Mouse (Mus musculus): Measurements from ENCODE around the gene Fbxo7. TPM values are rescaled to one million over a fixed set of nuclear protein-coding genes. Genes with fewer than 3 reads are reported as not detected.

The Fbxo7 gene
- 6.9 TPM for polyA plus RNA-seq (2012; fragmentation: generic; extraction: Trizol)

DNA sequence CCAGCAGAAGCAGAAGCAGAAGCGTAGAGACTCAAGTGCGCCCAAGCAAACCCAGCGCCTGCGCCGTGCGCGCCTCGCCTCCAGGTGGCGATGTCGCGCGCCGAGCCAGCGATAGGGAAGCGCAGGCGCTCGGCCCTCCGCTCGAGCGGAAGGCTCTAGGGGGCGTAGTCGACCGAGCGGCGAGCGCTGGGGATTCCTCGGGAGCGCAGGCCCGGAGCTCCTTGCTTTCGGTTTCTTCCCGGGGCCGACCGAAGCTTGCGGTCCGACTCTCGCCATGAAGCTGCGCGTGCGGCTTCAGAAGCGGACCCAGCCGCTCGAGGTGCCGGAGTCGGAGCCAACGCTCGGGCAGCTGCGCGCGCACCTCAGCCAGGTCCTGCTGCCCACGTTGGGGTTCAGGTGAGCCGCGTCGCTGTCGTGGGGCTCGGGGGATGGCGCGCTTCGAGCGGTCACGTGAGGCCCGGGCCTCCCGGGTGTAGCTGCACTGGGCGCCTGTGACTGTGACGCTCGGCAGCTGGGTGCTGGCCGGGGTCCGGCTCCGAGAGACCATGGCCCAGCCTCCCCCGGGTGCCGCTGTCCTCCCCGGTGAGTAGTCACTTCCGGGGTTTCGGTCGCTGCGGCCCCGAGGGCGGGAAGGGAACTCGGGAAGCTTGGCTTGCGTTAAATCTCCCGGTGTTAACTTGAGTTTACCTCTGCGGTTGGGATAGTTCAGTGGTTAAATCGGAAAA, at the start of gene Fbxo7:
Gene Fbxo7, plus strand, starts transcription at position 224 of the 725 bp plus-strand sequence.
- peak within 1 kb of the TSS; percentile 10 for H3ac ChIP-seq (ENCODE audit: control insufficient read depth, insufficient read length)
- peak within 1 kb of the TSS; percentile 31 for H3K4me3 ChIP-seq
- H3K4me2 ChIP-seq (ENCODE audit: low read depth): peak within 1 kb of the TSS; percentile 73
- H3K79me2 ChIP-seq (ENCODE audit: control insufficient read depth, insufficient read depth): peaks cover 6% of the 10 kb centered on the region
- peak; percentile 40 for TF ChIP-seq POLR2A (IDR thresholded peaks at IDR 0.05; ENCODE audit: insufficient read length, low read depth)
- TF ChIP-seq USF1 (IDR thresholded peaks at IDR 0.05; ENCODE audit: low read depth): peak; percentile 79
- TF ChIP-seq TCF12 (IDR thresholded peaks at IDR 0.05; ENCODE audit: insufficient read depth, poor library complexity, severe bottlenecking): no peak
- no peak for TF ChIP-seq TCF3 (IDR thresholded peaks at IDR 0.05; ENCODE audit: insufficient read length, low read depth)
- peak in 1 of 3 experiments; percentile 38 for TF ChIP-seq MYOD1 (IDR thresholded peaks at IDR 0.05; ENCODE audit: control insufficient read depth in 1 of 3, insufficient read length in 2 of 3, low read depth in 2 of 3)
- no peak for TF ChIP-seq E2F4 (IDR thresholded peaks at IDR 0.05; ENCODE audit: insufficient read depth)
- no peak for TF ChIP-seq MAX (IDR thresholded peaks at IDR 0.05; ENCODE audit: low read depth)
- no peak for TF ChIP-seq CEBPB (IDR thresholded peaks at IDR 0.05; ENCODE audit: insufficient read depth, poor library complexity, severe bottlenecking)
- peak in 1 of 3 experiments; percentile 29 for TF ChIP-seq MYOG (IDR thresholded peaks at IDR 0.05; ENCODE audit: control insufficient read depth in 1 of 3, insufficient read depth in 1 of 3, insufficient read length in 2 of 3, low read depth in 2 of 3)
- no peak for TF ChIP-seq REST (IDR thresholded peaks at IDR 0.05; ENCODE audit: insufficient read depth, insufficient read length)
- TF ChIP-seq POLR2AphosphoS2 (IDR thresholded peaks at IDR 0.05; ENCODE audit: insufficient read length, low read depth): no peak
- peak; percentile 27 for TF ChIP-seq SRF (IDR thresholded peaks at IDR 0.05; ENCODE audit: control insufficient read depth, insufficient read length, low read depth)
- H3K36me3 ChIP-seq (ENCODE audit: control insufficient read depth, insufficient read depth): no peaks in the 10 kb centered on the region
- H3K27me3 ChIP-seq (ENCODE audit: control insufficient read depth, insufficient read depth, insufficient read length): peaks cover 7% of the 10 kb centered on the region

DNA sequence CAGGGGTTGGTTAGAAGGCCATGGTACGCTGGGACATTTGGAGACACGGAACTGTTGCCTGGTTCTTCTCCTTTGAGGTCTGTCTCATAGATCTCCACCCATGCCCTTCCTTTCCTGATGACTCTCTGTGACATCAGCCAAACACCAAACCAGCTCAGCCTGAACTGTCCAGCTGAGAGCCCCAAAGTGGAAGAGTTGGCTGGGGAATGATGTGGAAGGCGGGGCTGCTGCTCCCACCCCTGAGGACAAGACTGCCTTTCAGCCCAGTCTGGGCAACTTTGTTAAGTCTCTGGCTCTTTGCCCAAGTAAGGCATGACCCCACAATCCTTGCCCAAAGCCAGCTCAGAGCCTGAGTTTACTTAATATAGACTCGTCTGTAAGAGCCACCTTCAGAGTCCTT, 48.9 kb upstream of the Fbxo7 start:
- TF ChIP-seq POLR2AphosphoS2 (IDR thresholded peaks at IDR 0.05; ENCODE audit: insufficient read length, low read depth): no peak
- TF ChIP-seq TCF12 (IDR thresholded peaks at IDR 0.05; ENCODE audit: insufficient read depth, poor library complexity, severe bottlenecking): no peak
- no peak for TF ChIP-seq SRF (IDR thresholded peaks at IDR 0.05; ENCODE audit: control insufficient read depth, insufficient read length, low read depth)
- TF ChIP-seq MYOD1 (IDR thresholded peaks at IDR 0.05; ENCODE audit: control insufficient read depth in 1 of 3, insufficient read length in 2 of 3, low read depth in 2 of 3): no peak
- no peak for TF ChIP-seq USF1 (IDR thresholded peaks at IDR 0.05; ENCODE audit: low read depth)
- peak; percentile 61; the same call in 1 of the 2 replicates for TF ChIP-seq CEBPB (IDR thresholded peaks at IDR 0.05; ENCODE audit: insufficient read depth, poor library complexity, severe bottlenecking)
- no peak for TF ChIP-seq REST (IDR thresholded peaks at IDR 0.05; ENCODE audit: insufficient read depth, insufficient read length)
- no peak for TF ChIP-seq E2F4 (IDR thresholded peaks at IDR 0.05; ENCODE audit: insufficient read depth)
- TF ChIP-seq MAX (IDR thresholded peaks at IDR 0.05; ENCODE audit: low read depth): no peak
- no peak for TF ChIP-seq TCF3 (IDR thresholded peaks at IDR 0.05; ENCODE audit: insufficient read length, low read depth)
- TF ChIP-seq POLR2A (IDR thresholded peaks at IDR 0.05; ENCODE audit: insufficient read length, low read depth): peak; percentile 39
- no peak for TF ChIP-seq MYOG (IDR thresholded peaks at IDR 0.05; ENCODE audit: control insufficient read depth in 1 of 3, insufficient read depth in 1 of 3, insufficient read length in 2 of 3, low read depth in 2 of 3)
- no peaks in the 10 kb centered on the region for H3K79me2 ChIP-seq (ENCODE audit: control insufficient read depth, insufficient read depth)
- H3K4me3 ChIP-seq: no peak overlapping the region
- H3K27me3 ChIP-seq (ENCODE audit: control insufficient read depth, insufficient read depth, insufficient read length): peaks cover 20% of the 10 kb centered on the region
- H3K36me3 ChIP-seq (ENCODE audit: control insufficient read depth, insufficient read depth): no peaks in the 10 kb centered on the region
- peak overlapping the region; percentile 64 for H3K4me2 ChIP-seq (ENCODE audit: low read depth)
- H3ac ChIP-seq (ENCODE audit: control insufficient read depth, insufficient read length): no peak overlapping the region

GRCm38 (mm10) chr10:85989412-85990115, 32.2 kb upstream of the Fbxo7 start:
- Histone ChIP-seq H3K4me3 (no peak overlapping the region), H3K4me2 (ENCODE audit: low read depth) (no peak overlapping the region), H3K79me2 (ENCODE audit: control insufficient read depth, insufficient read depth) (no peaks in the 10 kb centered on the region), H3K36me3 (ENCODE audit: control insufficient read depth, insufficient read depth) (no peaks in the 10 kb centered on the region), H3ac (ENCODE audit: control insufficient read depth, insufficient read length) (no peak overlapping the region), H3K27me3 (ENCODE audit: control insufficient read depth, insufficient read depth, insufficient read length) (peaks cover 62% of the 10 kb centered on the region)
- TF ChIP-seq POLR2A (IDR thresholded peaks at IDR 0.05; ENCODE audit: insufficient read length, low read depth): no peak
- no peak for TF ChIP-seq CEBPB (IDR thresholded peaks at IDR 0.05; ENCODE audit: insufficient read depth, poor library complexity, severe bottlenecking)
- no peak for TF ChIP-seq TCF12 (IDR thresholded peaks at IDR 0.05; ENCODE audit: insufficient read depth, poor library complexity, severe bottlenecking)
- TF ChIP-seq TCF3 (IDR thresholded peaks at IDR 0.05; ENCODE audit: insufficient read length, low read depth): no peak
- TF ChIP-seq E2F4 (IDR thresholded peaks at IDR 0.05; ENCODE audit: insufficient read depth): no peak
- TF ChIP-seq MYOD1 (IDR thresholded peaks at IDR 0.05; ENCODE audit: control insufficient read depth in 1 of 3, insufficient read length in 2 of 3, low read depth in 2 of 3): no peak

DNA sequence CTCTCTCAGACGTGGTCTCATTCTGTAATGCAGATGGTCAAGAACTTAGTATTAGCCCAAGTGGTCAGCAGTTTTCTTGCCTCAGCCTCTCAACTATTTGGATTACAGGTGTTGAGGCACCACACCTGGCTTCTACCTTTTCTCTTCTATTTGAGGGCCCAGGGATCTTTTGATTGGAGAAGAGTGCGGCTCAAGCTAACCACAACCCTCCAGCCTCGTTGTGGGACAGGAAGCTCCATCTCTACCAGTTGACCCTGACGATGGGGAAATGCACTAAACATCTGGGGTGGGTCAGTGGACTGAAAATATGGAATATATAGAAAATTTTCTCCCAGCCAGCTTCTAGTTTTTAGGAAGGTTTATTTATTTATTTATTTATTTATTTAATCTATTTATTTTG, 29.4 kb upstream of the Fbxo7 start:
- H3K36me3 ChIP-seq (ENCODE audit: control insufficient read depth, insufficient read depth): no peaks in the 10 kb centered on the region
- H3K4me2 ChIP-seq (ENCODE audit: low read depth): no peak overlapping the region
- H3K79me2 ChIP-seq (ENCODE audit: control insufficient read depth, insufficient read depth): no peaks in the 10 kb centered on the region
- H3ac ChIP-seq (ENCODE audit: control insufficient read depth, insufficient read length): no peak overlapping the region
- no peak overlapping the region for H3K4me3 ChIP-seq
- peaks cover 45% of the 10 kb centered on the region for H3K27me3 ChIP-seq (ENCODE audit: control insufficient read depth, insufficient read depth, insufficient read length)
- no peak for TF ChIP-seq SRF (IDR thresholded peaks at IDR 0.05; ENCODE audit: control insufficient read depth, insufficient read length, low read depth)
- no peak for TF ChIP-seq POLR2AphosphoS2 (IDR thresholded peaks at IDR 0.05; ENCODE audit: insufficient read length, low read depth)
- TF ChIP-seq POLR2A (IDR thresholded peaks at IDR 0.05; ENCODE audit: insufficient read length, low read depth): no peak
- TF ChIP-seq TCF12 (IDR thresholded peaks at IDR 0.05; ENCODE audit: insufficient read depth, poor library complexity, severe bottlenecking): no peak
- no peak for TF ChIP-seq MAX (IDR thresholded peaks at IDR 0.05; ENCODE audit: low read depth)
- no peak for TF ChIP-seq USF1 (IDR thresholded peaks at IDR 0.05; ENCODE audit: low read depth)
- TF ChIP-seq MYOD1 (IDR thresholded peaks at IDR 0.05; ENCODE audit: control insufficient read depth in 1 of 3, insufficient read length in 2 of 3, low read depth in 2 of 3): no peak
- no peak for TF ChIP-seq E2F4 (IDR thresholded peaks at IDR 0.05; ENCODE audit: insufficient read depth)
- TF ChIP-seq REST (IDR thresholded peaks at IDR 0.05; ENCODE audit: insufficient read depth, insufficient read length): no peak
- TF ChIP-seq MYOG (IDR thresholded peaks at IDR 0.05; ENCODE audit: control insufficient read depth in 1 of 3, insufficient read depth in 1 of 3, insufficient read length in 2 of 3, low read depth in 2 of 3): no peak
- no peak for TF ChIP-seq TCF3 (IDR thresholded peaks at IDR 0.05; ENCODE audit: insufficient read length, low read depth)
- no peak for TF ChIP-seq CEBPB (IDR thresholded peaks at IDR 0.05; ENCODE audit: insufficient read depth, poor library complexity, severe bottlenecking)
